Mouse (Mus musculus): Measurements from ENCODE around the gene Col25a1. TPM values are rescaled to one million over a fixed set of nuclear protein-coding genes. Genes with fewer than 3 reads are reported as not detected.

Gene Col25a1
- total and polyA plus RNA-seq, 2 experiments from 2014 or later = 4.2 to 15.7 TPM

GRCm38 (mm10) chr3:130524367-130525137 is 393.3 kb downstream of the Col25a1 start:
- Histone ChIP-seq H3K9me3 (ENCODE audit: low read length) (no peaks in the 10 kb centered on the region), H3K4me1 (ENCODE audit: insufficient read depth, low read length) (no peaks in the 10 kb centered on the region), H3K36me3 (ENCODE audit: insufficient read depth, low read length) (no peaks in the 10 kb centered on the region), H3K4me2 (ENCODE audit: low read depth, low read length) (no peak overlapping the region), H3K27me3 (ENCODE audit: insufficient read depth, low read length) (no peaks in the 10 kb centered on the region), H3K4me3 (ENCODE audit: low read length) (no peak overlapping the region), H3K27ac (no peak overlapping the region), H3K9ac (replicated peaks; ENCODE audit: low read length) (no peak overlapping the region)
- TF ChIP-seq CTCF (IDR thresholded peaks at IDR 0.05; ENCODE audit: low read depth) = no peak
- ATAC-seq (no peak), DNase-seq (ENCODE audit: low spot score) (no peak)
- WGBS = 88% methylated on average over 16 of the region's 16 CpGs

DNA sequence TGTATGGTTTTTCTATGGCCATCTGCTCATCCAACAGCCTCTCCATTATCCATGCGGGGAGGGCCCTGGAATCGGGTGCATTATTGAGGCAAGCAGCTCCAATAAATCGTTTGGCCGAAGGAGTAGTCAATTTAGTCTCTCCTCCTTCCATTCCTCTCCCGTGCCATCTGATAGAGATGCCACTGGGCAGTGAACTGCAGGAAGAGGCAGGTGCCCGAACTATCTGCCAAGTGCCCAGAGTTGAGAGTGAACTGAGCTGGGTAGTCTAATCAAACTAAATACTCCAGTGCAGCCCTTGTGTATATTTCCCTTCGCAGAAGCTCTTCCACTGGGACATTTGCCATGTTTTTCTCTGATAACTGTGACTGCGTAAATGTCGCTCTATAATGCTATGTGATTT is 403.7 kb downstream of the Col25a1 start:
- WGBS = 84% methylated on average over 9 of the region's 9 CpGs
- Histone ChIP-seq H3K36me3 (ENCODE audit: insufficient read depth, low read length) (no peaks in the 10 kb centered on the region), H3K4me1 (ENCODE audit: insufficient read depth, low read length) (no peaks in the 10 kb centered on the region), H3K4me3 (ENCODE audit: low read length) (no peak overlapping the region), H3K27ac (no peak overlapping the region), H3K9ac (replicated peaks; ENCODE audit: low read length) (no peak overlapping the region), H3K4me2 (ENCODE audit: low read depth, low read length) (no peak overlapping the region), H3K9me3 (ENCODE audit: low read length) (no peaks in the 10 kb centered on the region), H3K27me3 (ENCODE audit: insufficient read depth, low read length) (no peaks in the 10 kb centered on the region)
- ATAC-seq (no peak), DNase-seq (ENCODE audit: low spot score) (no peak)
- no peak for TF ChIP-seq CTCF (IDR thresholded peaks at IDR 0.05; ENCODE audit: low read depth)

GRCm38 (mm10) chr3:130541541-130541940 is 410.2 kb downstream of the Col25a1 start:
- H3K27ac ChIP-seq = no peak overlapping the region

GRCm38 (mm10) chr3:130545995-130546394 is 414.7 kb downstream of the Col25a1 start:
- Histone ChIP-seq H3K36me3 (ENCODE audit: insufficient read depth, low read length) (no peaks in the 10 kb centered on the region), H3K4me1 (ENCODE audit: insufficient read depth, low read length) (no peaks in the 10 kb centered on the region), H3K9ac (replicated peaks; ENCODE audit: low read length) (no peak overlapping the region), H3K9me3 (ENCODE audit: low read length) (no peaks in the 10 kb centered on the region), H3K4me2 (ENCODE audit: low read depth, low read length) (no peak overlapping the region), H3K27me3 (ENCODE audit: insufficient read depth, low read length) (no peaks in the 10 kb centered on the region), H3K4me3 (ENCODE audit: low read length) (no peak overlapping the region), H3K27ac (no peak overlapping the region)
- ATAC-seq (peak; percentile 64), DNase-seq (ENCODE audit: low spot score) (no peak)
- WGBS = 79% methylated on average over 3 of the region's 3 CpGs
- TF ChIP-seq CTCF (IDR thresholded peaks at IDR 0.05; ENCODE audit: low read depth) = no peak

More at GRCm38 (mm10) chr3:130541541-130541940, 410.2 kb downstream of the Col25a1 start:
- Histone ChIP-seq H3K4me2 (ENCODE audit: low read depth, low read length) (no peak overlapping the region), H3K4me1 (ENCODE audit: insufficient read depth, low read length) (no peaks in the 10 kb centered on the region), H3K27me3 (ENCODE audit: insufficient read depth, low read length) (no peaks in the 10 kb centered on the region), H3K9ac (replicated peaks; ENCODE audit: low read length) (no peak overlapping the region), H3K9me3 (ENCODE audit: low read length) (no peaks in the 10 kb centered on the region), H3K4me3 (ENCODE audit: low read length) (no peak overlapping the region), H3K36me3 (ENCODE audit: insufficient read depth, low read length) (no peaks in the 10 kb centered on the region)
- WGBS = 52% methylated on average over 1 of the region's 1 CpGs
- no peak for TF ChIP-seq CTCF (IDR thresholded peaks at IDR 0.05; ENCODE audit: low read depth)
- ATAC-seq (no peak), DNase-seq (ENCODE audit: low spot score) (no peak)

DNA sequence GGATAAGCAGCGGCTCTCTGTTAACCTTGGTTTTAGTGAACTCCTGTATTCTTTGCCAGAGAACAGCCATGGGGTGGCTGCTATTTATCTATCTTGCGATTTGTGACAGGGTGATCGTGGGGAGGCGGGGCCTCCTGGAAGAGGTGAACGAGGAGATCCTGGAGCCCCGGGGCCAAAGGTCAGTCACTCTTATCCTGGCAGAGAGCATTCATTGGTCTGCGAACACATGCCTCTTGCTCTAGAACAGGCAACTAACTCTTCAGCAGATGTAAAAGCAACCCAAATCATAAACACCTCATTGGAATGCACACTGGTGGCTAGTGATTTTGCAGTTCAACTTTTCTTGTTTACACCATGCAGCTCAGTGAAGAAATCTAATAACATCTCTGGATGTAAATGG is 417.8 kb downstream of the Col25a1 start:
- WGBS = 78% methylated on average over 7 of the region's 7 CpGs
- Histone ChIP-seq H3K9ac (replicated peaks; ENCODE audit: low read length) (no peak overlapping the region), H3K4me3 (ENCODE audit: low read length) (no peak overlapping the region), H3K36me3 (ENCODE audit: insufficient read depth, low read length) (no peaks in the 10 kb centered on the region), H3K27ac (no peak overlapping the region), H3K4me1 (ENCODE audit: insufficient read depth, low read length) (no peaks in the 10 kb centered on the region), H3K4me2 (ENCODE audit: low read depth, low read length) (no peak overlapping the region), H3K9me3 (ENCODE audit: low read length) (no peaks in the 10 kb centered on the region), H3K27me3 (ENCODE audit: insufficient read depth, low read length) (no peaks in the 10 kb centered on the region)
- no peak for ATAC-seq
- DNase-seq (ENCODE audit: low spot score) = no peak
- TF ChIP-seq CTCF (IDR thresholded peaks at IDR 0.05; ENCODE audit: low read depth) = no peak

DNA sequence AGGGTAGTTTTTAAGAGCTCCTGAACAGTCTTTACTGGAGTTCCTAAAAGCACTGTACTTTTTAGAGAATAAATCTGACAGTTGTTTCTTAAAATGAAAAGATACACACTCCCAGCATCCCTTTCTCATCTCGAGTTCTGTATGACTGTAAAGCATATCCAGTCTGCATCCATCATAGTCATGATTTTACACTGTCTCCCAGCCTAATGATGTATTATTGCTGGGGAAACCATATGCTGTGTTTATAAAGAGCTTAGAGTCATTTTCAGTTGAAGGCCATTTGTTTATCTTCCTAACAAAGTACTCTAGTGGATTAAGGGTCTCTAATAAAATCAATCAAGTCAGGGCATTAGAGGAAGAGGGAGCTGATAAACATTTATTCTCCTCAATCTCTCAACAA is 425.0 kb downstream of the Col25a1 start:
- Histone ChIP-seq H3K9me3 (ENCODE audit: low read length) (no peaks in the 10 kb centered on the region), H3K4me1 (ENCODE audit: insufficient read depth, low read length) (no peaks in the 10 kb centered on the region), H3K36me3 (ENCODE audit: insufficient read depth, low read length) (no peaks in the 10 kb centered on the region), H3K9ac (replicated peaks; ENCODE audit: low read length) (no peak overlapping the region), H3K27me3 (ENCODE audit: insufficient read depth, low read length) (no peaks in the 10 kb centered on the region), H3K27ac (no peak overlapping the region), H3K4me3 (ENCODE audit: low read length) (no peak overlapping the region), H3K4me2 (ENCODE audit: low read depth, low read length) (no peak overlapping the region)
- DNase-seq (ENCODE audit: low spot score) (no peak), ATAC-seq (no peak)
- no peak for TF ChIP-seq CTCF (IDR thresholded peaks at IDR 0.05; ENCODE audit: low read depth)
- 53% methylated on average over 1 of the region's 1 CpGs for WGBS

GRCm38 (mm10) chr3:130565586-130565985 is 434.3 kb downstream of the Col25a1 start:
- ATAC-seq (no peak), DNase-seq (ENCODE audit: low spot score) (no peak)
- H3K27me3 ChIP-seq (ENCODE audit: insufficient read depth, low read length) = no peaks in the 10 kb centered on the region
- no peaks in the 10 kb centered on the region for H3K4me1 ChIP-seq (ENCODE audit: insufficient read depth, low read length)
- no peak overlapping the region for H3K4me3 ChIP-seq (ENCODE audit: low read length)
- H3K9me3 ChIP-seq (ENCODE audit: low read length) = no peaks in the 10 kb centered on the region
- H3K36me3 ChIP-seq (ENCODE audit: insufficient read depth, low read length) = no peaks in the 10 kb centered on the region
- H3K27ac ChIP-seq = no peak overlapping the region
- 91% methylated on average over 6 of the region's 6 CpGs for WGBS
- H3K4me2 ChIP-seq (ENCODE audit: low read depth, low read length) = no peak overlapping the region
- no peak overlapping the region for H3K9ac ChIP-seq (replicated peaks; ENCODE audit: low read length)
- no peak for TF ChIP-seq CTCF (IDR thresholded peaks at IDR 0.05; ENCODE audit: low read depth)
